Mouse (Mus musculus) cerebellum, adult 8-10 months (tissue): ENCODE measurements at regions not wholly inside any gene's neighbourhood (a gene's known extent, or its start where the extent isn't known, plus 50 kb on each side); places are given as distances from the start of the nearest gene placed in this dataset.

Experiments used
- DNase-seq: peaks from one replicate; pipeline ENCODE4 v3.0.0; 2022

GRCm38 (mm10) chr16:44629296-44630275 lies 70.9 kb upstream of the Boc start:
- DNase-seq = peak; percentile 16

- DNase-seq = no peak
Observed at GRCm38 (mm10) chr16:44625871-44626293, 67.2 kb upstream of the Boc start.

GRCm38 (mm10) chr16:44625108-44625616 lies 66.5 kb upstream of the Boc start:
- DNase-seq = no peak

GRCm38 (mm10) chr16:44621573-44621972 lies 62.9 kb upstream of the Boc start:
- no peak for DNase-seq

- DNase-seq = no peak
Observed at GRCm38 (mm10) chr16:44620536-44620935, 61.8 kb upstream of the Boc start.

- no peak for DNase-seq
Observed at GRCm38 (mm10) chr16:44619476-44620103, 60.9 kb upstream of the Boc start.

- peak; percentile 42 for DNase-seq
Observed at GRCm38 (mm10) chr16:44617041-44617440, 58.3 kb upstream of the Boc start.

GRCm38 (mm10) chr16:44616376-44616775 lies 57.7 kb upstream of the Boc start:
- DNase-seq = peak; percentile 54

- peak; percentile 47 for DNase-seq
Observed at GRCm38 (mm10) chr16:44615878-44616206, 57.1 kb upstream of the Boc start.

- no peak for DNase-seq
Observed at GRCm38 (mm10) chr16:44615172-44615877, 56.6 kb upstream of the Boc start.

- DNase-seq = no peak
Observed at GRCm38 (mm10) chr16:44614235-44614634, 55.5 kb upstream of the Boc start.

GRCm38 (mm10) chr16:44612676-44613075 lies 54.0 kb upstream of the Boc start:
- DNase-seq = peak; percentile 82

GRCm38 (mm10) chr16:44611525-44611924 lies 52.8 kb upstream of the Boc start:
- DNase-seq = peak; percentile 29

- no peak for DNase-seq
Observed at GRCm38 (mm10) chr16:44608586-44608985, 49.9 kb upstream of the Boc start.
